Mouse (Mus musculus) midbrain, embryonic 14.5 days (tissue): Measurements from ENCODE around the gene Rpl29. TPM values are rescaled to one million over a fixed set of nuclear protein-coding genes. Genes with fewer than 3 reads are reported as not detected.
A peak's percentile ranks its signal among the peaks of the same experiment; 100 is the strongest.

Experiments
- ATAC-seq: fragments of 200-750 bp; cut with Nextera tagmentation; 2 replicates; pipeline ENCODE4 v1.8.0; 2017; ENCODE audit warnings: moderate number of reproducible peaks, moderate library complexity; ENCODE audit not compliant: low FRiP score, low TSS enrichment
- DNase-seq: peaks from one replicate; pipeline ENCODE4 v3.0.0-alpha.2; 2015
- H3K27ac ChIP-seq: fragments of 300-500 bp; sonication (generic); replicated peaks from 2 replicates; pipeline ENCODE4 v1.5.1; 2014; ENCODE audit warnings: mild to moderate bottlenecking, low read depth, low read length, moderate library complexity
- H3K27me3 ChIP-seq: fragments of 300-500 bp; sonication (generic); 2 replicates; pipeline ENCODE4 v1.6.1; 2014; ENCODE audit warnings: low read length, control low read depth, mixed read lengths; ENCODE audit not compliant: control insufficient read depth, insufficient read depth
- H3K36me3 ChIP-seq: fragments of 300-500 bp; sonication (generic); 2 replicates; pipeline ENCODE4 v1.6.1; 2014; ENCODE audit warnings: low read length, control low read depth; ENCODE audit not compliant: control insufficient read depth, insufficient read depth
- H3K4me1 ChIP-seq: fragments of 300-500 bp; sonication (generic); 2 replicates; pipeline ENCODE4 v1.6.1; 2014; ENCODE audit warnings: mild to moderate bottlenecking, antibody characterized with exemption, low read length, control low read depth; ENCODE audit not compliant: control insufficient read depth, insufficient read depth
- H3K4me2 ChIP-seq: fragments of 300-500 bp; sonication (generic); 2 replicates; pipeline ENCODE4 v1.6.1; 2014; ENCODE audit warnings: mild to moderate bottlenecking, low read length, moderate library complexity
- H3K4me3 ChIP-seq: fragments of 300-500 bp; sonication (generic); replicated peaks from 2 replicates; pipeline ENCODE4 v1.5.1; 2014; ENCODE audit warnings: low read depth, low read length
- H3K9ac ChIP-seq: fragments of 300-500 bp; sonication (generic); replicated peaks from 2 replicates; pipeline ENCODE4 v1.6.1; 2014; ENCODE audit warnings: mild to moderate bottlenecking, low read length, moderate library complexity
- H3K9me3 ChIP-seq: fragments of 300-500 bp; sonication (generic); 2 replicates; pipeline ENCODE4 v1.6.1; 2016; ENCODE audit warnings: low read length, control low read depth, mixed read lengths; ENCODE audit not compliant: control insufficient read depth
- WGBS: fragments of 180-500 bp; shearing (Covaris S2); extraction: QIAGEN DNeasy Blood & Tissue Kit; methylation state at CpG from one replicate; pipeline ENCODE4 v1.1.7; 2014; 5-methylcytosine and 5-hydroxymethylcytosine counted together
- polyA plus RNA-seq: library from polyadenylated mRNA; unstranded; fragments of >200 nt; fragmentation: Nextera tagmentation; extraction: Ambion mirVana; gene quantifications from 2 replicates; pipeline ENCODE4 v1.2.1, GENCODE M21; 2014

The Rpl29 gene
- polyA plus RNA-seq, 1 experiment from 2014 or later: 708 TPM

DNA sequence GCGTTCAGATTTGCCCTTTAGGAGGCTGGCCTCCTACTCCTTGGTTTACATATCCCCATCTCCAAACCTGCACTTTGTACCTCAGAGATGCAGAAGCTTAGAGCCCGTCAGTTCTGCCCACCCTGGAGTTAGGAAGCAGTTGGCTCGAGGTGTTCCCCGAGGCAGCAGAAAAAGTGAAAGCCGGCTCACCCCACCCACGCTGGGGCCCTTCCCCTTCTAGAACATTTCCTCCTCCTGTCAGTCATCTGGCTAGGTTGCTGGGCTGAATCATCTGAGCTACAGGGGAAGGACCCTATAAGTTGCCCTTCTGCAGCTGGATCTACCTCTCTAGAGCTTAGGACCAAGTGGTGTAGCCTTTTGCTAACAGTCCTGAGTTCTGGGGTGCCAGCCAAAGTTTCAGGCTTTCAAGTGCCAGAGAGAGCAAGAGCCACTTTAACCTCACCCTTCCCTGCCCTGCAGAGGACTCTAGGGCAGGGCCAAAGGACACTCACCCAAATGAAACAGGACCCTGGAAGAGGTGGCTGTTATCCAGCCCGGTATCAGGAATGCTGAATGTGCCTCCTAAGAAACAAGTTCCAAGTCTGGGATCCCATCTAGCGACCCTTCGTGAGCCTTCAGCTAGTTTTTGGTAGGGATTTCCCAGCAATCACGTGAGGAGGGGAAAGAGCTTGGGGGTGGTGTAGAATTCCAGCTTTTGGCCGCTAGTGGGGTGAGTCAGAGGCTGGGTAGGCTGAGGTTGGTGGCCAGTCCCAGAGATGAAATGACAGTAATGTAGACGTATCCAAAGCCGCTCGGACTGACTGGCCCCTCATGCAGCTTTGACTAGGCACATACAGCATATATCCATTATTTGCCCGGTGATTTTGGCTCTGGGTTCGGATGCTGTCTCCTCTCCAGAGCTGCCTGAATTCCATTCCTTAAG, 47.0 kb downstream of the Rpl29 start:
- Histone ChIP-seq H3K4me3 (peak overlapping the region; percentile 66), H3K36me3 (peaks cover 12% of the 10 kb centered on the region; the same call in 1 of the 2 replicates), H3K9me3 (no peaks in the 10 kb centered on the region), H3K27ac (0 out of 2 replicates have a peak overlapping the region, but pooled peaks have one; percentile 26), H3K4me1 (peaks cover 12% of the 10 kb centered on the region), H3K4me2 (peak overlapping the region; percentile 33; the same call in 1 of the 2 replicates), H3K27me3 (no peaks in the 10 kb centered on the region), H3K9ac (no peak overlapping the region; the same call in 1 of the 2 replicates)
- WGBS: 39% methylated on average over 16 of the region's 16 CpGs
- no peak for DNase-seq
- ATAC-seq: no peak; the same call in 1 of the 2 replicates

DNA sequence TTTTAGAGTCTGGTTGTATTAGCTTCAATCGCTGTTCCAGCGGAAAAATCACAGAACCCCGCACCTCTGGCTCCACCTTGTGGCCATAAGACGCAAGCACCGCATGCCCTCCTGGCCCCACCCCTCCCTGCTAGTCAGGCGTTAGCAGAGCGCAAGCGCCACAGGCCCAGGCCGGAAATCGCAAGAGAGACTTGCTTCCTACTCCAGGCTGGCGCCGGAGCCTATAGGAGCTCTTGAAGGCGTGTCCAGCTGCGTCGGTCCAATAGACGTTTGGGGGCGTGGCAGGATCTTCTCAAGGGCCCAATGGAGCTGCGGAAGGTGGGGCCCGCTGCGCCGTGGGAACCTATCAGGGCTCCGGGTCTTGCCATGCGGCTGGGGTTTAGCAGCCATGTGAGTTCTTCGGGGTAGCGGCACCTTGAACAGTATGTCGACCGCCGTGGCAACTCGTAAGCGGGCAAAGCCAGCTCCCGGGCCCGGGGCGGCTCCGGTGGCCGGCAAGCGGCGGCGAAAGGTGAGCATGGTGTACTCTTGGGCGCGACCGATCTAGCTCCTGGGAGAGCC, 47.8 kb downstream of the Rpl29 start, which contains the start of gene Parp3:
TSS of gene Parp3 (minus strand) at position 26 of the 561 bp plus-strand sequence.
- Histone ChIP-seq H3K27me3 (no peaks in the 10 kb centered on the region), H3K36me3 (peaks cover 19% of the 10 kb centered on the region; the same call in 1 of the 2 replicates), H3K27ac (0 out of 2 replicates have a peak within 1 kb of the TSS, but pooled peaks have one; percentile 26), H3K9ac (peak within 1 kb of the TSS; percentile 62), H3K9me3 (no peaks in the 10 kb centered on the region), H3K4me3 (peak within 1 kb of the TSS; percentile 66), H3K4me1 (peaks cover 12% of the 10 kb centered on the region), H3K4me2 (peak within 1 kb of the TSS; percentile 95)
- WGBS: under 1% methylated on average over 41 of the region's 41 CpGs
- ATAC-seq (peak; percentile 97), DNase-seq (peak; percentile 100)

DNA sequence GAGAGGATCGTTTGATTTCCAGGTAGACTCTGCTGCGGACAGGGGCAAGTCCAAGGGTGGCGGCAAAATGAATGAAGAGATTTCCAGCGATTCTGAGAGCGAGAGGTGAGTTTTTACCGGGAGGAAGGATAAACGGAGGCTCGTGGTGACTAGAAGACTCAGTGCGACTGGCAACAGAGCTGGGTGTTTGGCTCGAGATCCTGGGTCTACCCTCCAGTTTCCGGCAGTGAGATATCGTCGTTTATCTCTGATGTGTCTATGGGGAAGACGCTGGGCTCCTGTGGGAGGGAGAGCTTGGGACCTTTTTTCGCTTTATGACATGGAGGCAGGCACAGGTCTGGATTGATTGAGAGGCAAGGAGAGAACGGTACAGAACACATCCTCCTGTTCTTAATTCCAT, 48.4 kb downstream of the Rpl29 start:
- WGBS: 6% methylated on average over 16 of the region's 16 CpGs
- Histone ChIP-seq H3K9ac (peak overlapping the region; percentile 62), H3K4me1 (peaks cover 12% of the 10 kb centered on the region), H3K36me3 (peaks cover 21% of the 10 kb centered on the region), H3K4me2 (peak overlapping the region; percentile 95), H3K27ac (no peak overlapping the region), H3K4me3 (peak overlapping the region; percentile 66), H3K27me3 (no peaks in the 10 kb centered on the region), H3K9me3 (no peaks in the 10 kb centered on the region)
- ATAC-seq (no peak), DNase-seq (no peak)

DNA sequence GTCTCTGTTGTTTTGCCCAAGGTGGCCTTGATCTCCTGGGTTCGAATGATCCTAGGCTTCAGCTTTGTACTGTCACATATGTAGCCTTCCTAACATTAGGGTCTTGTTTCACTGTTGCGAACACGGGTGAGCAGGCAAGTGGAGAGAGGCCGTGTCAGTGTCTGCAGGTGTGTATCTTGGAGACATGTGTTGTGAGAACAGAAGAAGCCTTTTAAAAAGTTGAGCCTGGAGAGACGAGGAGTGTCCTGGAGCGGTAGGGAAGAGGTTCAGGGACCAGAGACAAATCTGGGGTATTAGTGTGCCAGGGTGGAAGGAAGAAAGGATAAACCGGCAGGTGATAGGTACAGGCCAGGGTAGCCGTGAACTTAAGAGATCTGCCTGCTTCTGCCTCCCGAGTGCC, 48.8 kb downstream of the Rpl29 start:
- Histone ChIP-seq H3K4me3 (peak overlapping the region; percentile 66), H3K9ac (peak overlapping the region; percentile 62), H3K27me3 (no peaks in the 10 kb centered on the region), H3K4me1 (peaks cover 12% of the 10 kb centered on the region), H3K4me2 (peak overlapping the region; percentile 95), H3K27ac (no peak overlapping the region), H3K9me3 (no peaks in the 10 kb centered on the region), H3K36me3 (peaks cover 26% of the 10 kb centered on the region)
- no peak for DNase-seq
- no peak for ATAC-seq
- 83% methylated on average over 9 of the region's 9 CpGs for WGBS

DNA sequence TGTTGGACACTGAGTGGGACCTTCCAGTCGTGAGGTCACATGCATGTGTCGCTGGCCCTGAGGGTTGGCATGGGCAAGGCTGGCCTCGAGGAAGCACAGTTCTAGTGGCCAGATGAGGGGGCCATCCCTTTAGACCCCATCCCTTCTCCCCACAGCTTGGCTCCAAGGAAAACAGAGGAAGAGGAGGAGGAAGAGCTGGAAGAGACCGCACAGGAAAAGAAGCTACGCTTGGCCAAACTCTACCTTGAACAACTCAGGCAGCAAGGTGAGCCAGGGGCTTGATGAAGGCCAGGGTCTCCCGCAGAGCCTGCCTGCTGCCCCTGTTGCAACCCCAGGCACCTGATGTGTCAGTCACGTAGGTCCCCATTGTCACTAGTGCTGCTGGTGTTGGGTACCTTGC, 51.3 kb downstream of the Rpl29 start:
- Histone ChIP-seq H3K4me2 (no peak overlapping the region), H3K9me3 (no peaks in the 10 kb centered on the region), H3K9ac (no peak overlapping the region), H3K27ac (no peak overlapping the region), H3K4me1 (peaks cover 8% of the 10 kb centered on the region), H3K4me3 (no peak overlapping the region), H3K27me3 (no peaks in the 10 kb centered on the region), H3K36me3 (peaks cover 50% of the 10 kb centered on the region)
- WGBS: 97% methylated on average over 7 of the region's 7 CpGs
- ATAC-seq (no peak), DNase-seq (no peak)

DNA sequence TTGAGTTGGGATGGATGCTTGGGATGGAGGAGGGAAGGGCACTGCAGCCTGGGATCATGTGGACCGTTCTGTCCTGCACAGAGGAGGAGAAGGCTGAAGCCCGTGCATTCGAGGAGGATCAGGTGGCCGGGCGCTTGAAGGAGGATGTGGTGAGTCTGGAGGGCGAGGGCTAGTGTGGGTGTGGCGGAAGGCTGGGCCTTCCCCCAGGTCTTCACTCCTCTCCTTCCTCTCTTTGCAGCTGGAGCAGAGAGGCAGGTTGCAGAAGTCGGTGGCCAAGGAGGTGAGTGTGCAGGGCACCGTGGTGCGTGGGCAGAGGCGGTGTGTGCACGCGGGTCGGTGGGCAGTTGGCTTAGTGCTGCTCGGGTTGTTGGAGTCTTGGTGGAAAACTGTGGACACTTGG, 51.8 kb downstream of the Rpl29 start:
- H3K36me3 ChIP-seq: peaks cover 56% of the 10 kb centered on the region
- H3K27ac ChIP-seq: no peak overlapping the region
- DNase-seq (no peak), ATAC-seq (no peak)
- no peak overlapping the region for H3K4me2 ChIP-seq
- no peak overlapping the region for H3K4me3 ChIP-seq
- H3K9ac ChIP-seq: no peak overlapping the region
- H3K4me1 ChIP-seq: peaks cover 8% of the 10 kb centered on the region
- no peaks in the 10 kb centered on the region for H3K27me3 ChIP-seq
- WGBS: 97% methylated on average over 15 of the region's 15 CpGs
- no peaks in the 10 kb centered on the region for H3K9me3 ChIP-seq

Other genes starting within 250 kb of the Rpl29 start
- 11.3 and 13.1 TPM in 2 replicates for gene Ppm1m, start 229.7 kb upstream of the Rpl29 start, polyA plus RNA-seq
- gene Twf2, start 226.3 kb upstream of the Rpl29 start, polyA plus RNA-seq: 46.4 and 55.4 TPM in 2 replicates
- 0.08 and 0.09 TPM in 2 replicates for gene Tlr9, start 206.9 kb upstream of the Rpl29 start, polyA plus RNA-seq
- 93.0 and 101 TPM in 2 replicates for gene Alas1, start 180.8 kb upstream of the Rpl29 start, polyA plus RNA-seq
- 7.1 and 8.4 TPM in 2 replicates for gene Poc1a, start 148.4 kb upstream of the Rpl29 start, polyA plus RNA-seq
- 16.2 and 19.9 TPM in 2 replicates for gene Dusp7, start 60.8 kb upstream of the Rpl29 start, polyA plus RNA-seq
- gene Acy1, start 8.9 kb downstream of the Rpl29 start, polyA plus RNA-seq: 19.1 and 21.6 TPM in 2 replicates
- gene Abhd14b, start 18.0 kb downstream of the Rpl29 start, polyA plus RNA-seq: 6.0 and 6.8 TPM in 2 replicates
- 51.2 and 68.8 TPM in 2 replicates for gene Abhd14a, start 18.2 kb downstream of the Rpl29 start, polyA plus RNA-seq
- 219 and 247 TPM in 2 replicates for gene Pcbp4, start 23.8 kb downstream of the Rpl29 start, polyA plus RNA-seq
- gene Gpr62, start 36.5 kb downstream of the Rpl29 start, polyA plus RNA-seq: 0.93 and 1.00 TPM in 2 replicates
- 41.0 and 41.2 TPM in 2 replicates for gene Rrp9, start 46.5 kb downstream of the Rpl29 start, polyA plus RNA-seq
- 0.28 and 0.76 TPM in 2 replicates for gene Parp3, start 47.5 kb downstream of the Rpl29 start, polyA plus RNA-seq
- not detected in 2 replicates for gene Iqcf1, start 70.5 kb downstream of the Rpl29 start, polyA plus RNA-seq
- not detected in 2 replicates for gene Iqcf5, start 85.1 kb downstream of the Rpl29 start, polyA plus RNA-seq
- gene Iqcf3, start 132.2 kb downstream of the Rpl29 start, polyA plus RNA-seq: not detected in 2 replicates
- not detected in 2 replicates for gene Iqcf4, start 141.5 kb downstream of the Rpl29 start, polyA plus RNA-seq
- gene Iqcf6, start 197.1 kb downstream of the Rpl29 start, polyA plus RNA-seq: not detected in 2 replicates
- gene Grm2, start 226.6 kb downstream of the Rpl29 start, polyA plus RNA-seq: 11.7 and 13.9 TPM in 2 replicates